Mouse (Mus musculus) lung, postnatal 4 days (tissue): Measurements from ENCODE around the gene Pepd.
A peak's percentile ranks its signal among the peaks of the same experiment; 100 is the strongest.

Experiments
- DNase-seq, 2 experiments: peaks; one replicate each; pipeline ENCODE4 v3.0.0; 2021

Gene Pepd

DNA sequence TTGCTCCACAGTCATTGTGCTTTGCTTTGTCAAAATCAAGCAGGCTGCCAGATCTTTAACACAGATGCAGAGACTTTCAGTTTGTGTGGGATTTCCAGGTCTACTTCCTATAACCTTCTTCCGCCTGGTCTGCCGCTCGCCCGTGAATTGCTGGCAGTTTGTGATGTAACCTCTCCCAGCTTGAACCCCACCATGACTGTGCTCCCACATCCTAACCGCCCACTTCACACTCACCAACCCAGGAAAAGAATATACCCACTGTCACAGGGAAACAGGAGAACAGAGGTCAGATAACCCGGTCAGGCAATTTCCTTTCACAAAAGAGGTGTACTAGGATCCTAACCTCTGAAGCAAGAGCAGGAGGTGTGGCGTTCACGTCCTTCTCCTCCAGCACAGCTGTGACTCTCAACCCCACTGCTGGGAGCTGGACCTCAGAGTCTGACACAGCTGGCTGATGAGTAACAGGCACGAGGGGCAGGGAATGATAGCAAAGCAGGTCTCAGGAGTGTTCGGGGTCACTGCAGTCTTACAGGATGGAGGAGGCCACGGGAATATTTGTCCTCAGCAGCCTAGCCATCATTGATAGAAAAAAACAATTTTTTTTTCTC, 72.5 kb downstream of the Pepd start:
- DNase-seq, result no peak

DNA sequence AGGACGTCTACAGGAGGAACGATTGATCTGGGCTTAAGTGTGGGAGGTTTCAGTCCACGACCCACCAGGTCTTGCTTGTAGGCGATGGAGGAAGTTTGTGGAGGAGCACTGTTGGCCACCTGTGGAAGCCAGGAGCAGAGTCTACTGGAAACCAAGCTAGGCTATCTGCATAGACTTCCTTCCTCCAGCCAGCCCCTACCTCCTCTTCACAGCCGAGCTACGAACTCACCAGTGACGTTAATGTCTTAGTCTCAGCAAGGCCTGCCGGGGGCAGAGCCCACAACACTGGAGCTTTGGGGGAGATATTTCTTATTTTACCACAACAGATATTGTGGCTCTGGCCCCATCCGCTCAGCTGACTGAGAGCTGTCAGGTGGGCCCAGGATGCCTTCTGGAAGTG, 73.0 kb downstream of the Pepd start:
- DNase-seq, result no peak

DNA sequence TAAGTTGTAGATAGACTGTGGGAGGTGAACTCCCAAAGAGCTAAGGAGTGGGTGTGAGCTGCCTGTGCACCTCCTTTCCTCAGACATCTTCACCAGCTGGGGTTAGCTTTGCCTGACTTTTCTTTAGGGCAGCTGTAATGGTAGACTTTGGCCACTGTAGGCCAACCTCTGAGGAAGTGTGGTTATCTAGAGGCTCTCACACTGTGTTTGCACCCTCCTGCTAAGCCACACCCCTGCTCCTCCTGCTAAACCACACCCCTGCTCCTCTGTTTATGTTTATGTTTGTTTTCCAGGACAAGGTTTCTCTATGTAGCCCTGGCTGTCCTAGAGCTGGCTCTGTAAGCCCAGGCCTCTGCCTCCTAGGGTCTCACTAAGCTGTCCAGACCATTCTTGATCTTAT, 73.5 kb downstream of the Pepd start:
- no peak for DNase-seq

DNA sequence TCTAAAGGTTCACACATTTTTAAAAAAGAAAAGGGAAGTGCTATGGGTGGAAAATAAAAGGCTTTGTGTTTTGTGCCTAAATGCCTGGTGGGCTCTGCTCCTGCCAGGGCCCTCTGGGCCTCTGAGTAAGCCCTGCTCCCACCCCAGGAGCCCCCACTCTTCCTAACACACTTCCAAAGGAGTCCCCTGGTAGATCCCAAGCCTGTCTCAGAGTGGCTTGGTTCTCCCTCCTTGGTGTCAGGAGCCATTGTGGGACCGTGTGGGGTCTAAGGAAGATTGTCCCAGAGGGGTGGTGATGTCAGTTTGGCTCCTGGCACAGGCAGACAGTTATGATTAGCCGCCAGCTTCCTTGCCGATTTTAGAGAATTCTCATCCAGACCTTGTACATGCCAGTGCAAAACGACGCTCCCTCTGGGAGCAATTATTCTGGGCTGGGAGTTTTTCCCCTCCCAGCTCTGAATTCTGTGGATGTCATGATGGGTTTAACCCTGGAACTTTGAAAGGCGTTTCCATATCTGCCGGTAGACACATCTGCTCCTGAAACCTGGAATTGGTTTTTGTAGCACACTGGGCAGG, 74.5 kb downstream of the Pepd start:
- no peak for DNase-seq

DNA sequence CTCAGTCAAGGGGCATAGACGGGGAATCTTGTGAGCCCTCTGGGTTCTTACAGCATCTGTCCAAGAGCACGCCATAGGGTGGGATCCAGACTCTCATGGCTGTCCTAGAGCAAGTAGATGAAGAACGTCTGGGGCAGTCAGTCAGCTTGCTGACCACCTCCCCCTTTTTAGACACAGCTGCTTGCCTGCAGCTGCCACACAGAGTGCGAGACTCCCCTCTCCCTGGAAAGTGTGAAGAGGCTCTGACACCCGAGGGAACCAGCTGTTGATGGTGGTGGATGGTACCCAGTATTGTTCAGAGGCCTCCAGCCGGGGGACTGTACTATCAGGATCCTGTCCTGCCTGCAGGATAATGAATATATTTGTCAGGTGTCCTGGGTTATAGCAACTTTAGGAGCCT, 75.1 kb downstream of the Pepd start:
- no peak for DNase-seq

DNA sequence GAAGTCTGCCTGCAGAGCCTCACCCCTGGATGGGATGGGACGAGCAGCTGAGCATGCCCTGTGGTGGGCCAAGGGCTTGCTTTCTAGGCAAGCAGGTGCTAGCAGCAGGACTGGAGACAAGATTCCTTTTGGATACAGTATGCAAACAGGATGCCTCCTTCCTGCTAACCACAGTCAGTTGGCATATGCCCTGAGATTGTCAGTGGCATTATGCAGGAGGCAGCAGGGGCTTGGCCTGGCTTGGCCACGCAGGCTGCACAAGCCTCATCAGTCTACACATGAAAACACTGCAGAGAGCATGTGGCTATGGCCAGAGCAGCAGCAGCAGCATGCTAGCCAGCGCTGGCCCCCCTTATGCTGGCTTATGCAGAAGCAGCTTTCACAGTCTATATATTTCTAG, 76.3 kb downstream of the Pepd start:
- DNase-seq, result no peak

DNA sequence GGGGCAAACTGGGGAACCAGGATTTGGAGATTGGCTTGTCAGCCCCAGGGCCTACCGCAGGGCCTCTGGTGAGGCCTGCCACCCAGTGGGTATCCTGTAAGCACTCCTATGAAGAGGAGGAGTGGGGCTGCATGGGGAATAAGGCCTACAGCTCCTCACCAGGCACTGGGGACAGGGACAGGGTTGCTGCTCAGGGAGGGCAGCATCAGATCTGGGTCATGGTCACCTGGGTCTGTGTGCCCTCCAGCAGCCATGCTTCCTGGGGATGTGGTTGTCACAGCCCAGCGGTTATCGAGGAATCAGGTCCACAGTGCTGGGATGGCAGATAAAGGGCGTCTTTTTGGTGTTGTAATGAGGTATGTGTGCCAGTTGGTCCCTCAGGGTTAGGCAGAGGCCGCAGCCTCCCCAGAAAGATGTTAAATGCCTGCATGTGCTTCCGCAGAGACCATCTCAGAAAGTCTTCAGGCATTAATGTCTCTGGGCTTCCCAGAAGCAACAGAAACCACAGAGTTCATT, 79.6 kb downstream of the Pepd start:
- no peak for DNase-seq

DNA sequence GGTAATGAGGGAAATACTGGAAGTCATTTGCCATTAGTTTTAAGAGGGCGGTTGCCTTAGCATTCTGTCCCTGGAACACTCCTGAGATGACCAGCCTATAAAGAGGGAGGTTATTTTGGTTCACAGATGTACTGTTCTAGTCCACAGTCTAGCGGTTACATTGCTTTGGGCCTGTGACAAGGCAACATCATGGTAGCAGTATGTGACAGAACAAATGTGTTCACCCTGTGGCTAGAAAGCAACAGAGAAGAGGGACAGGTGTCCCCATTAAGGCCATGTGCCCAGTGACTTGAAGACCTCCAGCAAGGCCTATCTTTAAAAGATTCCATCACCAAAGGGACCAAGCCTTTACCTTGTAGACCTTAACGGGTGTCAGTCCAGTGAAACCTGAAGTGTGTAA, 80.6 kb downstream of the Pepd start:
- DNase-seq, result no peak

DNA sequence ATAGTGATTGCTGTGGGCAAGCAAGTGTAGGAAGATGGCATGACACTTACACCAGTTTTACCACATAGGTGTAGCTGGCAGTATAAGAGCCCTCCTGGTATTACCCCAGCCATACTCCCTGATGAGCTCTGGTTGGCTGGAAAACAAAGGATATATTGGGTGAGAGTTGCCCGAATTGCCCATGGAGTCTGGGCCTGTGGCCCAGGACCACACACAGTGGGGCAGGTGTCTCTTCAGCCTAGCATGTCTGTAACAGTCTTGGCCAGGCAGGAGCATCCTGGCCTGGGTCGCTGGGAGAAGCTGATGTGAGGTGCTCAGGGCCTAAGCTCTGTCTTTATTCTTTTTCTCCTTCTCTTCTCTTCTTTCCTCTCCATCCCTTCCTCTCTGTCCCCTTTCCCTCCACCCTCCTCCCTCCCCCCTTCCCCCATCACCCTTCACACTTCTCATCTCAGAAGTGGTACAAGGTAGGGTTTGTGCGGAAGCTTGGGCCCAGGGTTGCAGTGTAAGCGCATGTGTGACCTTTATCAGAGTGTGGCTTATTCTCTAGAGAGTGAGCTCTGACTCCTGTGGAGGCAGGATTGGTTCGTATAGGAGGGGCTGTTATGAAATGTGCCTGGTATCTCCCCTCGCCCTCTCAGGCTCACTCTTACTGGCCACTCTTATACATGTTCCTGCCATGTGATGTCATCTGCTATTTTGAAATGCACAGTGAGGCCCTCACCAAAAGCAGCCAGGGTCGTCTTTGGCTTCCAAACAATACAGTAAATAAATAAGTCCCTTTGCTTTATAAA, 83.9 kb downstream of the Pepd start:
- DNase-seq, result no peak

DNA sequence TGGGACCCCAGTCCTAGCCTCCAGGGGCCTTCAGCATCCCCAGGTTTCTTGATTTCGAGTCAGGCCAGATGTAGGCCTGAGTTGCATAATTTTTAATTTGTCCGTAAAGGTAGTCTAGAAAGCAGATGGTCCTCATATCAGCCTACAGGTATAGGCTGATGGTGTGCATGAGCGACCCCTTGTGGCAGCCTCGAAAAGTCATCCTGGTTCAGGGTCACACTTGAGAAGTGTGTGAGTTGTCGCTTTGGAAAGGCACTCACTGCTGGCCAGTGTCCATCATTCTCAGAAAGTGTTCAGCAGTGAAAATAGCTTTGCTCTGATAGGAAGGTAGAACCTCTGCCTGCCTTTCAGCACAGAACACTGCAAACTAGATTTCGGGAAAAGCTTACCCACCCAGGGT, 88.7 kb downstream of the Pepd start:
- peak; percentile 42 to 57 for DNase-seq

DNA sequence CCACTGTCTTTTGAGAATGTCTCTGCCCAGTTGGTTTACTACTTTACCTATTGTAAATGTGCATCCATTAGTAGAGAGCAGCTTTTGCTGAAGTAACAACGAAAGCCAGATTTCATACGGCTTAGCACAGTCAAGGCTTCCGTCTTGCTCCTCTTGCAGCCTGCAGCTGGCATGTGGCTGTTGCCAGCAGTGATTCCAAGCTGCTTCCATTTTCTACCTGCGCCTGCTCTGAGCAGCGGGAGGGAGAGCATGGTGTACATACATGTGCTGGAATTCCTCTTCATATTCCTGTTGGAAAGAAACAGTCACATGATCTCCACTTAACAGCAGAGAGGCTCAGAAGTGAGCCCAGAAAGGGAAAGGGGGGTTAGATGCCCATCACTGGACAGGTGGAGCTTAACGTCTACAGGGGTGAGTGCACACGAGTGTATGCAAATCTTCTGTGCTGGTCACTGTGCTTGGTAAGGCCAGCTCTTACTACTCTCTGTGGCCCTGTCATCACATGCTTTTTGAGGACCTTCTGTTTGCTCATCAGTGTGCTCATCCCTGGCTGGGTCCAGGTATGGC, 91.1 kb downstream of the Pepd start:
- DNase-seq, result peak in 1 of 2 experiments; percentile 29

DNA sequence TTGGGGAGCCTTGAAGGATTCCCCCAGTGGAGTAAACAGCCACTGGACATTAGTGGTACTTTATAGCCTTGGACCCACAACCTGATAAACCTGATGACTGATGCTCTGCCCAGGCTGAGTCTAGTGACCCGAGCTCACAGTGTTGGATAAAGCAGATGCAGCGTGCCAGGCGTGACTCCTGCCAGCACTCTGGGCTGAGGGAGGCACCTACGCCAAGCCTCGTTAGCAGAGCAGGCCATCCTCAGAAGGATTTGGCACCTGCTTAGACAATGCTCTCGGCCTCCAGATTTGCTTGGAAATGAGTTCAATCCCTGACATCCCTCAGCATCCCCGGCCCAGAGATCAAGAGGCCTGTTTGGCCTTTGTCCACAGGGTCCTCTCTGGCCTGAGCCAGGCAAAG, 94.5 kb downstream of the Pepd start:
- DNase-seq, result no peak

DNA sequence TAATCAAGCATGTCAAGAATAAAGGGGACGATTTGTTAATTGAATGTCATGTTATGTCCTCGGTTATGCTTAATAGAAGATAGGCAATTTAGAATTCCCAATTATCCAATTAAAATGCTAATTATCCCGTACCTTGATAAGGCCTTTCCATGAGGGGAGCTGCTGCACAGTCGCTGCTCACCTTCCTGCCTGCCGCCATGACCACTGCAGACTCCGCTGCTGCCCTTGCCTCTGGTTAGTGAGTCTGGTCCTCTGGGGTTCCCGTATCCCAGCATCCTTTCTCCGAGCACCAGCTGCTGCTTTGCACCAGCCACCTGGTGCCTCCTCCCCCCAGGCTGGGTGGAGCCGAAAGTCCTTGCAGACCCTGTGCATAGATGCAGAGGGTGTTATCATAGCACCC, 101.0 kb downstream of the Pepd start:
- no peak for DNase-seq

DNA sequence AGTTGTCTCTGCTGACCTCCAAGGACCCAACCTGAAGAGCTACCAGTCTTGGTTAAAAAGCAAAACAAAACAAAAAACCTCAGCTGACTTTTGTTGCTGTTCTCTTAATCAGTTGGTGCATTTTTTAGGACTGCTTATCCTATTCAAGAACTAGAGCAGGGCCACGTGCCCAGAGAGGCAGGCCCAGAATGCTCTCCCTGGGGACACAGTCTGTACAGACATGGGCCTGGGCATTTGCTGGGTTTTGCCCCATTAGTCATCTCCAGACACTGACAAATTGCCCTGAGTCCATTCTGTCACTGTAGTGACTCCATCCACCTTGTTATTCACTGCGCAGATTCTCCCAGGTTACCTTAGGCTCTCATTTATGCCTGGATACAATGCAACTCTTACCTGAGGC, 103.1 kb downstream of the Pepd start:
- no peak for DNase-seq

DNA sequence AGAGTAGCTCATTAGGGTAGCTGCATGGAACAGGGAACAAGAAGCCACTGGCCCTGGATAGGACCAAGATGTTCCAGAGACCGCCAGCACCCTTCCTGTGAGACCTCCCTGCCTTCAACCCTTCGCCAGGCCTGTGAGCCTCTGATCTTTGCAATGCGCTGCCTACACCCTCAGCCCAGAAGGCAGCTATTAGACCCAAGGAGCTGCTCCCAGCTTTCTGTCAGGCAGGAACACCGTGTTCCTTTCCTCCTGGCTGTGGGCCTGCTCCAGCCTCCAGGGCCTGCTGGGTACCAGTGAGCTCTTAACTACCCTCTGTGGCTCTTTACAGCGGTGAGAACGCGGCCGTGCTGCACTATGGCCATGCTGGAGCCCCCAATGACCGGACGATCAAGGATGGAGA, 109.2 kb downstream of the Pepd start:
- DNase-seq, result no peak

DNA sequence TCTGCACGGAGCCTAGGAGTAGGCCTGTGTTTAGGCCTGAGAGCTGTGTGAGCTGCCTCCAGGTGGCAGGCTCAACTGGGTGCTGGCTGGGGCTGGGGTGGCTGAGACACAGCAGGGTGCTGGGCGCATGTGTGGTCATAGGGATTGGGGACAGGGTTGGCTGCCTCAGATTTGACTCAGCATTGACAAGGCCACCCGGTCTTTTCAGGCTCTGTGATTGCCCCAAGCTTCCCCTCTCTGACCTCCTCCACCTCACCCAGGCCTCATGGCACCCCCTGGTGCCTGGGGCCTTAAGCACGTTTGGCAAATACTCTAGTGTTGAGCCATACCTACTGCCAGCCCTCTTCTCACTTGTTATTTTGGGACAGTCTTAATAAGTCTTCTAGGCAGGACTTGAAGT, 111.1 kb downstream of the Pepd start:
- DNase-seq, result no peak

DNA sequence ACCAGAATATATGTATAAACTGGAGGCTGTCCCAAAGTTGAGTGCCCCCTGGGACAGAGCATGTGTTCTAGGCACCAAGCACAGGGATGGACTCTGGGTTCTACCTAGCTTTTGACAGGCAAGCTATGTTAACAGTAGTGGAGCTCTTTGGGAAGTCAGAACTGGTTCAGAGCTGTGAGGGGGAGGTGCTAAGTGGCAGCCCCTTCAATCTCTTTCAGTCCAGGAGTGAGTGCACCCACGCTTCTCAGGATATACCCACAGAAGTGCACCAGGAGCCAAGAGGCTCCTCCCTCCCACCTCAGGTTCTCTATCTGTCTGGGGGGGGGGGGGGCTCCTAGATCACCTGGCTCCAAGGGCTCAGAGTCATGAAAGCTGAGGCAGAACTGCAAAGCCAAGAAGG, 112.2 kb downstream of the Pepd start:
- no peak for DNase-seq

DNA sequence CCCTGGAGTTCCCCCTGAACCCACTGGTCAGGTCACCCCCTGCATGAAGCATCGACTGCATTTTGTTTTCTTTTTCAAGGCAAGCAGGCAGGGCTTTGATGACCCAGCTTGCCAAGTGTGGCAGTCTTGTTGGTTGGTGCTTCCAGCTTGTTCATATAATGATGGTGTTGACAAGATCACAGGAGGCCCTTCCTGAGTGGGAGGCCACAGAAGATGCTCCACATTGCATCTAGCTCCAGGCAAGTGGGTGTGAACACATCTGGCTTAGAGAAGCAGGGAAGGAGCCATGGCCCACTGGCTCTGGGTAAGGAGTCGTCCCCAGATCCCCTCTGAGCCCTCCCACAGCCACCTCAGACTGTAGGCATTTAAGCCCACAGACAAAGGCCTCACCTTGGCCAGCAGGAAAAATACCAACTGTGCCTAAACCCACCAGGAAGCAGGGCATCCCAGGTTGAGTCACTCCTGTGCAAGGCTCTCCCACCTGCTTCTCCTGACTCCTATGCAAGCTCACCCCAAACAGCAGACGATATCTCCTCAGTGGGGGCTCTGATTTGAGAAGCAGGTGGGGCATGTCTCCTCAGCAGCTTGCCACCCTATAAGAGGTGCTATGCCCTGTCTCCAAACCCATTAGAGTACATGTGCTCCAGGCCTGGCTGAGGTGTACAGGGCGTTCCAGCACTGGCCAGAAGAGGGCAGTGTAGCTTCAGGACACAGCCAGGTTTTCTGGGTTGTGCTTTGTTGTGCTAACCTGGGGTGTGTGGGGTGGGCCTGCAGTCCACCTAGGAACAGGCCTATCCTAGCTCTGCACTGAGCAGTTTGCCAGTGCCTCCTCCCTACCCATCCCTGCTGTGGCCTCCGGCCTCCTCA, 113.5 kb downstream of the Pepd start:
- DNase-seq, result peak; percentile 76 to 85

DNA sequence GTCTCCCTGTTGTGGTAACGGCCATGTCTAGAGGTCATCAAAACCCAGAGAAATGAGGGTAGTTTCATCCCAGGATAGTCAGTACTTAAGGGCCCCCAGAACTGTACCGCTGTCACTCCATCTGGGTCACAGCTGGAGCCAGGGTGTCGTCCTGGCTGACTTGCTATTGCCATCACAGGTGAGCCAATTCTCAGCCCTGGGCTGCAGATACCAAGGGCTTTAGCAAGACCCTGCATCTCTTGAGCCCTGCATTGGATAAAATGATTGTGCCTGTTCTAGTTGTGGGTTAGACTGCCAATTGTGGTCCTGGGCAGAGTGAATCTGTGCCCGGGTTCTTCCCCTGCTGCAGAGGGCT, 114.1 kb downstream of the Pepd start:
- no peak for DNase-seq

DNA sequence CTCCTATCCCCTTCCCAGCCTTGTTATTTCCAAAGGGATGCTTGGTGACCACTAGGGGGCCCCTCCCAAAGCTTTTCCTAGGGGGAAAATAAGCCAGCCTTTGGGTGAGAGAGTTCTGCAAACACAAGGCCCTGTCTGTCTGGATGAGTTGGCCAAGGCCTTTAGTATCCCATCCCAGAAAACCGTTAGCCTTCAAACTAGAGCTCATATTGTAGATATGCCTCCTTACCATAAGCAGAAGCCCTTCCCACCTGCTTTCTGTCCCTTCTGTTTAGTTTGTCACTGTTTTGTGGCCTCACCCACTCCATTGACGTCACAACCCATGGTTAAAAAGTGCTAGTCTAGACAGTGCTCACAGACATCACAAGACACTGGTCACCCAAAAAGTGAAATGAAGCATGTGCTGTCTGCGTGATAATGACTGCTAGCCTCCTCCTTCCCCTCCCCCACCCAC, 114.7 kb downstream of the Pepd start:
- DNase-seq, result peak; percentile 56 to 74

DNA sequence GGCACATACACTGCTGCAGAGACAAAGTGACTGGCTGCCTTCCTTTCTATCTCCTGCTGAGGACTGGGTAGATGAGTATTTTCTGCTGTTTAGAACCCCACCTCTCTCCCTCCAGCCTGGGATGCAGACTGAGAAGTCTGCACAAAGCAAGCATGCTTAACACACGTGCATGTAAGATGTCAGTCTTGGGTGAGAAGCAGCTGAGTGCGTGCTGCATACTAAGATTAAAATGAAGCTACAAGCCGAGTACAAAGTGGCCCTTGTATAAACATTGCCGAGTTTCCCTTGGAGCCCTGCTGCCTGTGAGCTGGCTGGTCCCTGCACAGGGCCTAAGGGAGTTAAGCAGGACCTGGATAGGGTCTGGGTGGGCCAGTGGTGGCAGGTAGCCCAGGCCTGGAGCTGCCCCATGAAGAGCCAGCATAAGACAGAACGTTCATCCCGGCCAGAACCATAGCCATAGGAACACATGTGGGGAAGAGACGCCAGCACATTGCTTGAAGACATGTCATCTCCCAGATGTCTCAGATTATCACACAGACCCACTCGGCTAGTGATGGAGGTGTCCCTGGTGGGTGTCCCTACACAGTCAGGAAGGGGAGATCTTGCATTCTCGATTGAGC, 115.7 kb downstream of the Pepd start:
- no peak for DNase-seq

DNA sequence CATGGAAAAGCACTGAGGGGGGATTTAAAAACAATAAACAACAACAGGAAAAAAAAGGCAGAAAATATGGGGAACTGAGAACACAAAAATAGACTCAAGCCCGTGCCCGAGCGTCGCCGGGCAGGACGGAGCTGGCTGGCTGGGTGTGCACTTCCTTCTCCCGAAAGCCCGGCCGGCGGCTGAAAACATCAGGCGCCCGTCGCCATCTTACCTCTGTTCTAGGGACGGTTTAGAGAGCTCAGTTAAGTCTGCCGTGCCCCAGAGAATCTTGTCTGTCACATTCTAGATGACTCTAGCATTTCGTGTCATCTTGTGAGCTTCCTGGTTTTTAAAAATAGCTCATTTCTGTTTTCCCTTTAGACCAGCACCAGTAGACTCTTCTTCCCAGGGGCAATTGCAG, 116.4 kb downstream of the Pepd start:
- DNase-seq, result peak; percentile 28 to 44
